Mouse (Mus musculus) kidney, adult 8-10 months (tissue): ENCODE data around the gene Gm7792.
"Not testable (repeated sequence)": the region's sequence is repeated elsewhere in the genome, so short reads cannot be mapped to it uniquely, and the experiment has no call there.

ENCODE experiments used
- DNase-seq, 2 experiments: peaks; one replicate each; pipeline ENCODE4 v3.0.0; 2022

Gm7792 gene

DNA sequence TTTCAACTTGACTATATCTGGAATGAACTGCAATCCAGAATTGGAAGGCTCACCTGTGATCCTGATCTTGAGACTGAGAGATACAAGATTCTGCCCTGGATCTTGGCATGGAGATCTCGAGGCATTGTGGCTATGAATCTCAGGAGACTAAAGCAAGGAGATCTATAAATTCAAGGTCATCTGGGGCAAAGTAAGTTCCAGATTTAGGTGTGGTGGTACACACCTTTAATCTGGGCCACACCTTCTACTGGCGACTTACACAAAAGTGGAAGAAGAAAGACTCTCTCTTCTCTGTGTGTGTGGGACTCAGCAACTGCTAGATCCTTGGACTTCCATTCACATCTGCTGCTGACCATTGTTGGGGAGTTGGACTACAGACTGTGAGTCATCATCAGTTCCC is at the start of gene Gm7792:
Gene Gm7792 (plus strand): TSS at position 301 of the 400 bp plus-strand sequence.
- not testable (repeated sequence) for DNase-seq
